Mouse (Mus musculus): ENCODE results near the gene Tmem186. TPM values are rescaled to one million over a fixed set of nuclear protein-coding genes. Genes with fewer than 3 reads are reported as not detected.

Tmem186 gene
- polyA plus RNA-seq, 1 experiment from 2014 or later: 14.8 TPM

DNA sequence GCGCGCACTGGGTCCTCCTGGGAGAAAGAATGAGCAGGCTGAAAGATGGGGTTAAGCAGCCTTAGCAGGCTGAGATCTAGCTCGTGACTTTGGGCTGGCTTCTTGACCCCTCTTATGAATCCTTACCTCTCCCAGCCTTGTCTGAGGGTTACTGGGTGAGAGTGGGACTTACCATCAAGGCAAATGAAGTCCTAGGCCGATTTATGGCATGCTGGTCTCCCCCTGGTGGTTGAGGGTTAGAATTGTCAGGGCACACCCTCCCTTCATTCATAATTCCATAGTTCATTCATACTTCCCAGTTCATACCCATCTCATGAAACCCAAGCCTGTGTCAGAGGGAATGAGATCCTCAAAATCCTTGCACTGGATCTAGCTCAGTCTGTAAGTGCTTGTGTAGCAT lies 39.3 kb upstream of the Tmem186 start:
- H3K4me2 ChIP-seq (ENCODE audit: low read length): no peak overlapping the region
- DNase-seq (ENCODE audit: low spot score) (peak; percentile 79), ATAC-seq (no peak)
- 0 out of 2 replicates have a peak, but pooled peaks cover 4% of the 10 kb centered on the region for H3K27me3 ChIP-seq (replicated peaks; ENCODE audit: control insufficient read depth, insufficient read depth, low read length)
- WGBS: 57% methylated on average over 4 of the region's 4 CpGs
- H3K4me1 ChIP-seq (ENCODE audit: control insufficient read depth, insufficient read depth, low read length): no peaks in the 10 kb centered on the region
- no peak overlapping the region for H3K4me3 ChIP-seq (ENCODE audit: low read depth, low read length)
- no peak overlapping the region for H3K9ac ChIP-seq (ENCODE audit: low read length)
- H3K27ac ChIP-seq (ENCODE audit: low read depth, low read length): no peak overlapping the region
- no peaks in the 10 kb centered on the region for H3K36me3 ChIP-seq (ENCODE audit: control insufficient read depth, insufficient read depth, low read length)
- no peaks in the 10 kb centered on the region for H3K9me3 ChIP-seq (replicated peaks; ENCODE audit: control insufficient read depth, low read length)

DNA sequence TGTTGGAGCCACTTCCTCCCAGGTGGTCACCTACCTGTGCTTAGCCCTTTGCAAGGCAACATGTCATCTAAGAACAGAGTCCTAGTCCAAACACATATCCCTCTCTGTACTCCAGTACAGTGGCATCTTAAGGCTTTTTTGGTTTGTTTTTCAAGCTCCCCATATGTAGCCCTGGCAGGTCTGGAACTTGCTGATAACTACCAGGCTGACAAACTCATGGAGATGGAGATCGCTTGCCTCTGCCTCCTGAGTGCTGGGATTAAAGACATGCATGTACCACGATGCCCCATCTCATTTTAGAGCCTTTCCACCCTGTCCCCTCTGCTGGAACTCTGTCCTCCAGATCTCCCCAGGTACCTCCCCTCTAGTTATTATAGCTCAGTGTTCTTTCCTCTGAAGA lies 38.7 kb upstream of the Tmem186 start:
- Histone ChIP-seq H3K9ac (ENCODE audit: low read length) (no peak overlapping the region), H3K27ac (ENCODE audit: low read depth, low read length) (no peak overlapping the region), H3K4me2 (ENCODE audit: low read length) (no peak overlapping the region), H3K36me3 (ENCODE audit: control insufficient read depth, insufficient read depth, low read length) (no peaks in the 10 kb centered on the region), H3K4me3 (ENCODE audit: low read depth, low read length) (no peak overlapping the region), H3K27me3 (replicated peaks; ENCODE audit: control insufficient read depth, insufficient read depth, low read length) (0 out of 2 replicates have a peak, but pooled peaks cover 4% of the 10 kb centered on the region), H3K4me1 (ENCODE audit: control insufficient read depth, insufficient read depth, low read length) (no peaks in the 10 kb centered on the region), H3K9me3 (replicated peaks; ENCODE audit: control insufficient read depth, low read length) (no peaks in the 10 kb centered on the region)
- ATAC-seq (no peak), DNase-seq (ENCODE audit: low spot score) (no peak)
- WGBS: 70% methylated on average over 2 of the region's 2 CpGs

DNA sequence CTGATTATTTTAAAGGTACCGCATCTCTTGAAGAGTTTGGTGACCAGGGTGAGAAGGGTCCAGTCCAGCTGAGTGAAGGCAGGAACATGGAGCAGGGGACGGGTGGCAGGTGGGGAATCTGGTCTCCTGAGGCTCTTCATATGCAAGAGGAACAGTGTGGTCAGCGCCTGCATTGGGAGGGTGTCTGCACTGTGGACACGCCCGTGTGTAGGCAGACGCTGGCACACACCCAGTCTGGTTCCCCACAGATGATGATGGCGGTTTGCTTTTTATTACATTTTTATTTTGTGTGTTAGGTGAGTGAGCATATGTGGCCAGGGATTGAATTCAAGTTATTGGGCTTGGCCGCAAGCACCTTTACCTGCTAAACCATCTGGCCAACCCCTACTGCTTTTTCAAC lies 38.0 kb upstream of the Tmem186 start:
- no peaks in the 10 kb centered on the region for H3K36me3 ChIP-seq (ENCODE audit: control insufficient read depth, insufficient read depth, low read length)
- ATAC-seq (no peak), DNase-seq (ENCODE audit: low spot score) (no peak)
- H3K27ac ChIP-seq (ENCODE audit: low read depth, low read length): no peak overlapping the region
- no peak overlapping the region for H3K4me3 ChIP-seq (ENCODE audit: low read depth, low read length)
- H3K27me3 ChIP-seq (replicated peaks; ENCODE audit: control insufficient read depth, insufficient read depth, low read length): 0 out of 2 replicates have a peak, but pooled peaks cover 4% of the 10 kb centered on the region
- no peaks in the 10 kb centered on the region for H3K9me3 ChIP-seq (replicated peaks; ENCODE audit: control insufficient read depth, low read length)
- WGBS: 86% methylated on average over 8 of the region's 8 CpGs
- peaks cover 2% of the 10 kb centered on the region; the same call in 1 of the 2 replicates for H3K4me1 ChIP-seq (ENCODE audit: control insufficient read depth, insufficient read depth, low read length)
- no peak overlapping the region for H3K4me2 ChIP-seq (ENCODE audit: low read length)
- H3K9ac ChIP-seq (ENCODE audit: low read length): no peak overlapping the region

DNA sequence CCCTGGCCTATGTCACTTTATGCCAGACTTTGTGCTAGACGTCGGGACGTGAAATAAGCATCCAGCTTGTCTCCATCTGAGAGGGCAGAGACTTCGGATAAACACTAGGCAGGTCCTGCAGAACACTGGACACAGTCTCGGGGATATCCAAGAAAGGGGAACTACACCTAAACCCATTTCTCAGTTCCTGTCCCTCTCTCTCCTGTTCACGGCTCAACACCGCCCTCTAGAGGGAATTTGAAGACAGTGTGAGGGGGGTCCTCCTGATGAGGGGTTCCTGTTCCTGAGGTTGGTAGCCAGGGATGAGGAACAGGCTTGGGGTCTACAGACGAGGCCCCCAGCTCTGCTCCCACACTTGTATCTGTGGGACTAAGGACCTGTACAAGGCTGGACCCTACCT lies 36.7 kb upstream of the Tmem186 start:
- Histone ChIP-seq H3K9ac (ENCODE audit: low read length) (no peak overlapping the region), H3K4me1 (ENCODE audit: control insufficient read depth, insufficient read depth, low read length) (peaks cover 14% of the 10 kb centered on the region; the same call in 1 of the 2 replicates), H3K27ac (ENCODE audit: low read depth, low read length) (no peak overlapping the region), H3K4me3 (ENCODE audit: low read depth, low read length) (no peak overlapping the region), H3K9me3 (replicated peaks; ENCODE audit: control insufficient read depth, low read length) (no peaks in the 10 kb centered on the region), H3K4me2 (ENCODE audit: low read length) (no peak overlapping the region), H3K36me3 (ENCODE audit: control insufficient read depth, insufficient read depth, low read length) (no peaks in the 10 kb centered on the region), H3K27me3 (replicated peaks; ENCODE audit: control insufficient read depth, insufficient read depth, low read length) (0 out of 2 replicates have a peak, but pooled peaks cover 4% of the 10 kb centered on the region)
- WGBS: 2% methylated on average over 8 of the region's 8 CpGs
- ATAC-seq (no peak), DNase-seq (ENCODE audit: low spot score) (peak; percentile 81)

DNA sequence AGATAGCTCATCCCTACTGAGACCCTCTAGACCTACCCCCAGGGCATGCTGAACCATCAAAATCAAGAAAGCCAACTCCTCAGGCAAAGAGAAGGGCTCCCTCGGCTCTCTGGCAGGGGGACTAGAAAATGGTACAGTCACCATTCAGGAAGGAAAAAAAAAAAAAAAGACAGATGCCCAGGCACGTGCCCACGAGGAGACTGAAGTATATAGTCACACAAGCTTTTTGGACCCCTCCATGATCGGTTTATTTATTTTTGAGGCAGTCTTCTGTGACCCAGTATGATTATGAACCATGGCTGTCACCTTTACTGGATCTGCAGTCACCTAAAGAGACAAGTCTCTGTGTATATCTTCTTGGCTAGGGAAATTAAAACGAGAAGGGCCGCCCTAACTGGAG lies 35.8 kb upstream of the Tmem186 start:
- Histone ChIP-seq H3K4me1 (ENCODE audit: control insufficient read depth, insufficient read depth, low read length) (peaks cover 17% of the 10 kb centered on the region; the same call in 1 of the 2 replicates), H3K4me3 (ENCODE audit: low read depth, low read length) (no peak overlapping the region), H3K27ac (ENCODE audit: low read depth, low read length) (no peak overlapping the region), H3K4me2 (ENCODE audit: low read length) (no peak overlapping the region), H3K27me3 (replicated peaks; ENCODE audit: control insufficient read depth, insufficient read depth, low read length) (0 out of 2 replicates have a peak, but pooled peaks cover 4% of the 10 kb centered on the region), H3K36me3 (ENCODE audit: control insufficient read depth, insufficient read depth, low read length) (no peaks in the 10 kb centered on the region), H3K9me3 (replicated peaks; ENCODE audit: control insufficient read depth, low read length) (no peaks in the 10 kb centered on the region), H3K9ac (ENCODE audit: low read length) (no peak overlapping the region)
- no peak for DNase-seq (ENCODE audit: low spot score)
- 67% methylated on average over 6 of the region's 6 CpGs for WGBS
- ATAC-seq: no peak

DNA sequence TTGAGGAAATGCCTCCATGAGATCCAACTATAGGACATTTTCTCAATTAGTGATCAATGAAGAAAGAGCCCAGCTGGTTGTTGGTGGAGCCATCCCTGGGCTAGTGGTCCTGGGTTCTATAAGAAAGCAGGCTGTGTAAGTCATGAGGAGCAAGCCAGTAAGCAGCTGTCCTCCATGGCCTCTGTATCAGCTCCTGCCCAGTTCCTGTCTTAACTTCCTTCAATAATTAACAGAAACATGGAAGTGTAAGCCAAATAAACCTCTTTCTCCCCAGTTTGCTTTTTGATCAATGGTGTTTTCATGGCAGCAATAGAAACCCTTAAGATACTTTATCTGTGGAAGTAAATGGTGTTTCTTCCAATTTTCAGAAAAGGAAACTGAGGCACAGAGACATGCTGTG lies 35.3 kb upstream of the Tmem186 start:
- Histone ChIP-seq H3K9me3 (replicated peaks; ENCODE audit: control insufficient read depth, low read length) (no peaks in the 10 kb centered on the region), H3K4me3 (ENCODE audit: low read depth, low read length) (peak overlapping the region; percentile 62; the same call in 1 of the 2 replicates), H3K27ac (ENCODE audit: low read depth, low read length) (no peak overlapping the region), H3K9ac (ENCODE audit: low read length) (peak overlapping the region; percentile 74; the same call in 1 of the 2 replicates), H3K4me2 (ENCODE audit: low read length) (peak overlapping the region; percentile 77), H3K27me3 (replicated peaks; ENCODE audit: control insufficient read depth, insufficient read depth, low read length) (0 out of 2 replicates have a peak, but pooled peaks cover 4% of the 10 kb centered on the region), H3K4me1 (ENCODE audit: control insufficient read depth, insufficient read depth, low read length) (peaks cover 20% of the 10 kb centered on the region; the same call in 1 of the 2 replicates), H3K36me3 (ENCODE audit: control insufficient read depth, insufficient read depth, low read length) (no peaks in the 10 kb centered on the region)
- no peak for ATAC-seq
- no peak for DNase-seq (ENCODE audit: low spot score)

DNA sequence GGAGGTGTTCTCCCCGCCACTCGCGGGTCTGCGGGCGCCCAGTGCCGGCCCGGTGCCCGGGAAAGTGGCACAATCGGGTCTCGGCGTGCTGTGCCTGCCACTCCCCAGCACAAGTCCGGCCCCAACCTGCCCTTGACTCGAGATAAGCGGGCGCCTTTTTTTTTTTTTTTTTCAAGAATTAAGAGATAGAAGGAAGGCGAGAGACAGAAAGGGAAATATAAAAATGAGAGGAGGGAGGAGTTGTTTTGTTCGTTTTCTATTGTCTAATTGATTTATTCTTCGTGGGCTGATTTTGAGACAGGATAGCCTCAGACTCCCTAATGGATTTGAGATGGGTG lies 34.8 kb upstream of the Tmem186 start:
- DNase-seq (ENCODE audit: low spot score) (no peak), ATAC-seq (no peak)
- no peaks in the 10 kb centered on the region for H3K9me3 ChIP-seq (replicated peaks; ENCODE audit: control insufficient read depth, low read length)
- H3K4me2 ChIP-seq (ENCODE audit: low read length): peak overlapping the region; percentile 77
- 1% methylated on average over 18 of the region's 18 CpGs for WGBS
- peak overlapping the region; percentile 62 for H3K4me3 ChIP-seq (ENCODE audit: low read depth, low read length)
- H3K4me1 ChIP-seq (ENCODE audit: control insufficient read depth, insufficient read depth, low read length): peaks cover 22% of the 10 kb centered on the region; the same call in 1 of the 2 replicates
- peak overlapping the region; percentile 74 for H3K9ac ChIP-seq (ENCODE audit: low read length)
- H3K27me3 ChIP-seq (replicated peaks; ENCODE audit: control insufficient read depth, insufficient read depth, low read length): 0 out of 2 replicates have a peak, but pooled peaks cover 4% of the 10 kb centered on the region
- no peak overlapping the region; the same call in 1 of the 2 replicates for H3K27ac ChIP-seq (ENCODE audit: low read depth, low read length)
- H3K36me3 ChIP-seq (ENCODE audit: control insufficient read depth, insufficient read depth, low read length): no peaks in the 10 kb centered on the region

DNA sequence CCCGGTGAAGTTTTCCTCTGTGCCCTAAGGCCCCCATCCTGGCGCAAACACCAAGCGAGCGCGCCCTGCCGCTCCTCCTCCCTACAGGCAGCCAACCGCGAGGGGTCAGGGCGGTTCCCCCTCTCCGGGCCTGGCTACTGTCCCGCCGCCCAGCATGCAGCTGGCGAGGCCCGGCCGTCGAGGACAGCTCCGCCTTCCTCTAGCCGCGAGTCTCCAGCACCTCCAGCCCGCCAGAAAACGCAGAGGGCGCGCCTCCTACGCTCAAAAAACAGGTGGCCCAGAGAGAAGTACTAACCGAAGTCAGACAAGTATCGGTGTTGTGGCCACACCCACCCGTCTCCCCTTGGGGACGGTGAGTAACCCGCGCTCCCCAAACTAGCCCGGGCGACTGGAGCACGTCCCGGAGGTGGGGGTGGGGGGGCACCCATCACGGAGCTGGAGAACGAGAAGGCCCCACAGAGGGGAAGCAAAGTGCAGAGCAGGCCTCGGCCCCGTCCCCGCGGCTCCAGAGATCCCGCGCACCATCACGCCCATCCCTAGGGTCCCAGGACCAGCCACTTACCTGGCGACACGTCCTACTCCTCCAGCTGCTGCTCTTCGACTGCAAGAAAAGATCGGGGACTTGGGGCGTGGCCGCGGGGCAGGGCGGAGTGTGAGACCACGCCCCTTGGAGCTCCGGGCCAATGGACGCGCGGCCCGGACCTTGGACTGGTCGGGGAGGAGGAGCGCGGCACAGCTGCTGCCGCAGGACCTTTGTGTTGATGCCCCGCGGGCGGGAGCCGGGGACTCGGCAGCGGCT lies 34.2 kb upstream of the Tmem186 start, which contains the start of gene Carhsp1:
TSS of gene Carhsp1 (minus strand) at position 605 of the 799 bp plus-strand sequence.
- H3K36me3 ChIP-seq (ENCODE audit: control insufficient read depth, insufficient read depth, low read length): no peaks in the 10 kb centered on the region
- H3K4me3 ChIP-seq (ENCODE audit: low read depth, low read length): peak within 1 kb of the TSS; percentile 62
- H3K9ac ChIP-seq (ENCODE audit: low read length): peak within 1 kb of the TSS; percentile 74
- peaks cover 22% of the 10 kb centered on the region; the same call in 1 of the 2 replicates for H3K4me1 ChIP-seq (ENCODE audit: control insufficient read depth, insufficient read depth, low read length)
- 0 out of 2 replicates have a peak, but pooled peaks cover 4% of the 10 kb centered on the region for H3K27me3 ChIP-seq (replicated peaks; ENCODE audit: control insufficient read depth, insufficient read depth, low read length)
- peak within 1 kb of the TSS; percentile 56 for H3K27ac ChIP-seq (ENCODE audit: low read depth, low read length)
- no peaks in the 10 kb centered on the region for H3K9me3 ChIP-seq (replicated peaks; ENCODE audit: control insufficient read depth, low read length)
- peak; percentile 96 for DNase-seq (ENCODE audit: low spot score)
- ATAC-seq: peak; percentile 94
- peak within 1 kb of the TSS; percentile 77 for H3K4me2 ChIP-seq (ENCODE audit: low read length)
- WGBS: under 1% methylated on average over 67 of the region's 67 CpGs

Data from forebrain, embryonic 14.5 days (tissue).